Mouse (Mus musculus): ENCODE measurements around the gene Plod3.
"Not testable (repeated sequence)": the region's sequence is repeated elsewhere in the genome, so short reads cannot be mapped to it uniquely, and the experiment has no call there.

The Plod3 gene

GRCm38 (mm10) chr5:136986695-136987137 is at the start of gene Plod3:
Gene Plod3, plus strand, starts transcription at chr5:136987019.
- peak; percentile 98 for DNase-seq

- DNase-seq: no peak
These were observed 49.2 kb upstream of the Plod3 start for GRCm38 (mm10) chr5:136937621-136938020.

- no peak for DNase-seq
These were observed 47.5 kb upstream of the Plod3 start for GRCm38 (mm10) chr5:136939284-136939683.

- DNase-seq: not testable (repeated sequence)
These were observed 46.8 kb upstream of the Plod3 start for GRCm38 (mm10) chr5:136940029-136940428.

- no peak for DNase-seq
These were observed 45.8 kb upstream of the Plod3 start for GRCm38 (mm10) chr5:136940845-136941560.

- no peak for DNase-seq
These were observed 44.0 kb upstream of the Plod3 start for GRCm38 (mm10) chr5:136942781-136943180.

GRCm38 (mm10) chr5:136943382-136943781 is 43.4 kb upstream of the Plod3 start:
- no peak for DNase-seq

- no peak for DNase-seq
These were observed 41.7 kb upstream of the Plod3 start for GRCm38 (mm10) chr5:136945084-136945483.

GRCm38 (mm10) chr5:136947874-136948273 is 38.9 kb upstream of the Plod3 start:
- DNase-seq: no peak

GRCm38 (mm10) chr5:136949551-136950336 is 37.1 kb upstream of the Plod3 start:
- not testable (repeated sequence) for DNase-seq

GRCm38 (mm10) chr5:136950521-136950920 is 36.3 kb upstream of the Plod3 start:
- no peak for DNase-seq

- DNase-seq: no peak
These were observed 34.7 kb upstream of the Plod3 start for GRCm38 (mm10) chr5:136952153-136952552.

- peak; percentile 92 for DNase-seq
These were observed 33.8 kb upstream of the Plod3 start, which contains the start of gene Fis1 for GRCm38 (mm10) chr5:136953015-136953414. Gene Fis1, plus strand, starts transcription at chr5:136953275.

- DNase-seq: no peak
These were observed 33.3 kb upstream of the Plod3 start for GRCm38 (mm10) chr5:136953440-136953951.

GRCm38 (mm10) chr5:136955622-136956021 is 31.2 kb upstream of the Plod3 start:
- DNase-seq: no peak

GRCm38 (mm10) chr5:136957250-136957649 is 29.6 kb upstream of the Plod3 start:
- no peak for DNase-seq

- no peak for DNase-seq
These were observed 27.7 kb upstream of the Plod3 start for GRCm38 (mm10) chr5:136958991-136959605.

- DNase-seq: no peak
These were observed 26.8 kb upstream of the Plod3 start for GRCm38 (mm10) chr5:136960053-136960452.

GRCm38 (mm10) chr5:136961334-136961982 is 25.4 kb upstream of the Plod3 start:
- DNase-seq: no peak

- DNase-seq: peak; percentile 77
These were observed 24.8 kb upstream of the Plod3 start for GRCm38 (mm10) chr5:136961983-136962461.

GRCm38 (mm10) chr5:136962501-136962900 is 24.3 kb upstream of the Plod3 start:
- DNase-seq: peak; percentile 82

GRCm38 (mm10) chr5:136962966-136963540 is 23.8 kb upstream of the Plod3 start:
- DNase-seq: no peak

Data from right cerebral cortex, postnatal 14 days (tissue).